Mouse (Mus musculus) thymus, adult 18-20 months (tissue): ENCODE data around the gene Gtf2h1.

Experiments
- DNase-seq, 2 experiments: peaks; one replicate each; pipeline ENCODE4 v3.0.0; 2022; ENCODE audit warnings: mixed read lengths in 2 of 2

The Gtf2h1 gene

GRCm38 (mm10) chr7:46855866-46856560 lies 60.1 kb downstream of the Gtf2h1 start:
- DNase-seq: no peak

GRCm38 (mm10) chr7:46857436-46857835 lies 61.5 kb downstream of the Gtf2h1 start:
- no peak for DNase-seq

GRCm38 (mm10) chr7:46859031-46859430 lies 63.1 kb downstream of the Gtf2h1 start:
- DNase-seq: no peak

- no peak for DNase-seq
These were observed 65.1 kb downstream of the Gtf2h1 start, which contains the start of gene Ldhc for GRCm38 (mm10) chr7:46860996-46861395. Gene Ldhc, plus strand, starts transcription at chr7:46861203.

GRCm38 (mm10) chr7:46871988-46872387 lies 76.1 kb downstream of the Gtf2h1 start:
- DNase-seq: no peak
